Mouse (Mus musculus) liver, embryonic 14.5 days (tissue): ENCODE measurements around the gene Gm13288. TPM values are rescaled to one million over a fixed set of nuclear protein-coding genes. Genes with fewer than 3 reads are reported as not detected.
"Not testable (repeated sequence)": the region's sequence is repeated elsewhere in the genome, so short reads cannot be mapped to it uniquely, and the experiment has no call there.

Experiments used
- ATAC-seq: fragments of 200-750 bp; cut with Nextera tagmentation; 2 replicates; pipeline ENCODE4 v1.8.0; 2017; ENCODE audit warnings: moderate number of reproducible peaks, mild to moderate bottlenecking, moderate library complexity; ENCODE audit not compliant: insufficient read depth
- DNase-seq, 3 experiments: peaks; one replicate each; pipeline ENCODE4 v3.0.0-alpha.2; 2012 to 2013; ENCODE audit warnings: low read depth in 3 of 3, low spot score in 3 of 3
- H3K27ac ChIP-seq: fragments of 300-500 bp; sonication (generic); 2 replicates; pipeline ENCODE4 v1.5.1; 2014; ENCODE audit warnings: moderate library complexity, mild to moderate bottlenecking, control low read depth, inconsistent platforms
- H3K27me3 ChIP-seq: fragments of 300-500 bp; sonication (generic); 2 replicates; pipeline ENCODE4 v1.6.1; 2014; ENCODE audit warnings: mild to moderate bottlenecking, low read length, moderate library complexity; ENCODE audit not compliant: control insufficient read depth, insufficient read depth
- H3K36me3 ChIP-seq: fragments of 300-500 bp; sonication (generic); replicated peaks from 2 replicates; pipeline ENCODE4 v1.6.1; 2014; ENCODE audit warnings: low read depth; ENCODE audit not compliant: control insufficient read depth, insufficient read depth
- H3K4me1 ChIP-seq, 2 experiments: fragments of 200-500 bp in 1 of 2; fragments of 300-500 bp in 1 of 2; sonication (generic) in 1 of 2; replicated peaks; 2 replicates each; pipeline ENCODE4 v1.6.1; 2012 to 2014; ENCODE audit warnings: antibody characterized with exemption in 1 of 2, inconsistent platforms in 1 of 2, low read length in 1 of 2; ENCODE audit not compliant: control insufficient read depth in 2 of 2, insufficient read depth in 2 of 2
- H3K4me2 ChIP-seq: fragments of 300-500 bp; sonication (generic); 2 replicates; pipeline ENCODE4 v1.6.1; 2014; ENCODE audit warnings: low read depth, mild to moderate bottlenecking, control low read depth, moderate library complexity
- H3K4me3 ChIP-seq, 2 experiments: fragments of 200-500 bp in 1 of 2; fragments of 300-500 bp in 1 of 2; sonication (generic) in 1 of 2; 2 replicates each; pipeline ENCODE4 v1.5.1; 2012 to 2014; ENCODE audit warnings: low read depth in 2 of 2, low read length in 2 of 2, mild to moderate bottlenecking in 2 of 2, control low read depth in 1 of 2, inconsistent platforms in 1 of 2, moderate library complexity in 1 of 2; ENCODE audit not compliant: insufficient read depth in 1 of 2
- H3K9ac ChIP-seq: fragments of 300-500 bp; sonication (generic); replicated peaks from 2 replicates; pipeline ENCODE4 v1.6.1; 2014; ENCODE audit warnings: mild to moderate bottlenecking, control low read depth, moderate library complexity
- H3K9me3 ChIP-seq: fragments of 300-500 bp; sonication (generic); 2 replicates; pipeline ENCODE4 v1.6.1; 2016; ENCODE audit warnings: low read length, mixed read lengths; ENCODE audit not compliant: control insufficient read depth
- CTCF ChIP-seq: IDR thresholded peaks from 2 replicates; pipeline ENCODE4 v1.5.1; 2016; ENCODE audit warnings: antibody characterized with exemption, low read depth, control low read depth
- WGBS: fragments of 180-500 bp; shearing (Covaris S2); extraction: QIAGEN DNeasy Blood & Tissue Kit; methylation state at CpG from one replicate; pipeline ENCODE4 v1.1.7; 2014; ENCODE audit not compliant: insufficient replicate concordance; 5-methylcytosine and 5-hydroxymethylcytosine counted together
- polyA plus RNA-seq, 2 experiments: library from polyadenylated mRNA; depleted of rRNA in 1 of 2; stranded (reverse) in 1 of 2; unstranded in 1 of 2; fragments of >200 nt; fragmentation: Nextera tagmentation in 1 of 2; extraction: Ambion mirVana in 1 of 2; gene quantifications; 2 replicates each; pipeline versions ENCODE4 v1.2.1 to v1.2.3; 2012 to 2014

Gene Gm13288
- polyA plus RNA-seq, 2 experiments = not detected

DNA sequence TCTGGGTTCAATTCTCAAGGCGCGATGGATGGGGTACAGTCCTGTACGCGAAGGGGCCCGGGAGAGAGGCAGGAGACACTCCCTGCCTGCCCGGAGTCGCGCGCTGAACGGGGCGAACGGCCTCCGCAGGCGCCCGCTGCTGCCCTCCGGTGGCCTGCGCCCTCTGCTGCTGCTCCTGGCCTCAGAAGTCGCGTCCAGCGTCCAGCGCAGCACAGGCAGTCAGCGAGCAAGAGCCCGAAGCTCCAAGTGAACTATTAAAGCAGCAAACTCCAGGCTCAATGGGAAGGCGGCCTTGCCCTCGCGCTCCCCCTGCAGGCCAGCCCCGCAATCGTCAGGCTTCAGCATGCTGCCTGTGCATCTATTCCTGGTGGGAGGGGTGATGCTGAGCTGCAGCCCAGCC, 44.9 kb upstream of the Gm13288 start:
- not testable (repeated sequence) for H3K36me3 ChIP-seq, H3K27me3 ChIP-seq, ATAC-seq, H3K9ac ChIP-seq, H3K9me3 ChIP-seq, H3K27ac ChIP-seq, H3K4me1 ChIP-seq
- Histone ChIP-seq H3K4me3 (peak overlapping the region; percentile 6 to 43; a peak in 3 of 4 replicates), H3K4me2 (peak overlapping the region; percentile 42)
- WGBS = under 1% methylated on average over 24 of the region's 28 CpGs
- TF ChIP-seq CTCF = peak; percentile 75
- DNase-seq = peak in 1 of 3 experiments; percentile 67

DNA sequence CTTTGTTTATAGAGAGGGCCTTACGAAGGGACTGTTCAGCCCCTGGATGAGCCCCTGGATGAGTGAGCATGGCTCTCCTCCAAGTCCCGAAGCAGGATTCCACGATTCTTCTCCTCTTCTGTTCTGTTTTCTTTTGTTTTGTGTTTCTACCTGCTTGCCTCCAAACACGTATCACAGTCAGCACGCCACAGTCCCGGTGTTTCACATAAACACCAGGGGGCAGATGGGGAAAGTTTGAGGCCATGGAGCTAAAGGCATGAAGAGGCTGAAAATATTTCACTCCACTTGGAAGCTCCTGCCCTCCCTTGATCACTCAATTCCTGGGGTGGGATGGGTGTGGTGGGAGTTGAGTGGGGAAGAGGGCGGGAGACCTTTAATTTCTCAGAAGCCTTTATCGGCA, 43.6 kb upstream of the Gm13288 start:
- H3K36me3 ChIP-seq, H3K27me3 ChIP-seq, ATAC-seq, H3K27ac ChIP-seq, H3K9ac ChIP-seq, H3K4me1 ChIP-seq, H3K4me2 ChIP-seq, H3K4me3 ChIP-seq, DNase-seq, H3K9me3 ChIP-seq: not testable (repeated sequence)
- 58% methylated on average over 6 of the region's 8 CpGs for WGBS

DNA sequence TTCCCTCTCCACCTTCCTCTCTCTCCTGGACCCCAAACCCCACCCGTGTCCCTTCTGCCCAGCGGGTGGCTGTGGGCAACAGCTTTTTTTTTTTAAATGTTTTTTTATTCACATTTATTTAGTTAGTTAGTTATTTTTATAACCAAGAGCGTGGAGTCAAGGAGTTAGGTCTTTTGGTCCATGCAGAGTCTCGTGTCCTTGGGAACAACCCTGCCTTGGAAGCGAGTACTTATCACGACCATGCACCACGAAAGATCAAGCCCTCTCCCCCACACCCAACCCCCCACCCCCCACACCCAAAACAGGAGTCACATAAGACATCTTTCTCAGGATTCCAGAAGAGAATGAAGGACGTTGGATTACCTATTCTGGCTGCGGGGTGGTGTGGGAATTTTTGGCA, 43.0 kb upstream of the Gm13288 start:
- ATAC-seq, H3K9me3 ChIP-seq, DNase-seq, H3K4me2 ChIP-seq, H3K9ac ChIP-seq, H3K36me3 ChIP-seq, H3K4me1 ChIP-seq, H3K27ac ChIP-seq, H3K4me3 ChIP-seq, H3K27me3 ChIP-seq: not testable (repeated sequence)
- WGBS = 41% methylated on average over 9 of the region's 9 CpGs

DNA sequence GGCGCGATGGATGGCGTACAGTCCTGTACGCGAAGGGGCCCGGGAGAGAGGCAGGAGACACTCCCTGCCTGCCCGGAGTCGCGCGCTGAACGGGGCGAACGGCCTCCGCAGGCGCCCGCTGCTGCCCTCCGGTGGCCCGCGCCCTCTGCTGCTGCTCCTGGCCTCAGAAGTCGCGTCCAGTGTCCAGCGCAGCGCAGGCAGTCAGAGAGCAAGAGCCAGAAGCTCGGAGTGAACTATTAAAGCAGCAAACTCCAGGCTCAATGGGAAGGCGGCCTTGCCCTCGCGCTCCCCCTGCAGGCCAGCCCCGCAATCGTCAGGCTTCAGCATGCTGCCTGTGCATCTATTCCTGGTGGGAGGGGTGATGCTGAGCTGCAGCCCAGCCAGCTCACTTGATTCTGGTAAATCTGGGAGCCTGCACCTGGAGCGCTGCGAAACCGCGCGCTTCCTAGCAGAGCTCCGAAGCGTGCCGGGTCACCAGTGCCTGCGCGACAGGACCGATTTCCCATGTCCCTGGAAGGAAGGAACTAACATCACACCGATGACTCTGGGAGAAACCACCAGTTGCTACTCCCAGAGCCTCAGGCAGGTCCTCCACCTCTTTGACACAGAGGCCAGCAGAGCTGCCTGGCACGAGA, 41.8 kb upstream of the Gm13288 start:
- DNase-seq = peak in 1 of 3 experiments; percentile 52
- H3K36me3 ChIP-seq, H3K27ac ChIP-seq, H3K4me1 ChIP-seq, H3K27me3 ChIP-seq, H3K9ac ChIP-seq, ATAC-seq, H3K9me3 ChIP-seq: not testable (repeated sequence)
- 5% methylated on average over 23 of the region's 42 CpGs for WGBS
- H3K4me3 ChIP-seq = peak overlapping the region; percentile 39 to 48
- peak overlapping the region; percentile 63 for H3K4me2 ChIP-seq
- TF ChIP-seq CTCF = peak; percentile 73

DNA sequence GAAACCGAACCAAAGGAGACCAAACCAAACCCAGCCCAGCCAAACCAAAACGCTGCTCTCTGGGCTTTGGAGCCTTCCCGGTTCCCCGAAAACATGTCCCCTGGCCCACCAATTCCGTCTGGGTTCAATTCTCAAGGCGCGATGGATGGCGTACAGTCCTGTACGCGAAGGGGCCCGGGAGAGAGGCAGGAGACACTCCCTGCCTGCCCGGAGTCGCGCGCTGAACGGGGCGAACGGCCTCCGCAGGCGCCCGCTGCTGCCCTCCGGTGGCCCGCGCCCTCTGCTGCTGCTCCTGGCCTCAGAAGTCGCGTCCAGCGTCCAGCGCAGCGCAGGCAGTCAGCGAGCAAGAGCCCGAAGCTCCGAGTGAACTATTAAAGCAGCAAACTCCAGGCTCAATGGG, 31.8 kb upstream of the Gm13288 start, which contains the start of gene Gm13290:
TSS of gene Gm13290 (plus strand) at position 301 of the 400 bp plus-strand sequence.
- not testable (repeated sequence) for H3K36me3 ChIP-seq, H3K27me3 ChIP-seq, DNase-seq, H3K27ac ChIP-seq, H3K9ac ChIP-seq, H3K4me2 ChIP-seq, H3K4me3 ChIP-seq, ATAC-seq, H3K4me1 ChIP-seq, H3K9me3 ChIP-seq
- WGBS = no CpG with 5 or more reads among the region's 32 CpGs

DNA sequence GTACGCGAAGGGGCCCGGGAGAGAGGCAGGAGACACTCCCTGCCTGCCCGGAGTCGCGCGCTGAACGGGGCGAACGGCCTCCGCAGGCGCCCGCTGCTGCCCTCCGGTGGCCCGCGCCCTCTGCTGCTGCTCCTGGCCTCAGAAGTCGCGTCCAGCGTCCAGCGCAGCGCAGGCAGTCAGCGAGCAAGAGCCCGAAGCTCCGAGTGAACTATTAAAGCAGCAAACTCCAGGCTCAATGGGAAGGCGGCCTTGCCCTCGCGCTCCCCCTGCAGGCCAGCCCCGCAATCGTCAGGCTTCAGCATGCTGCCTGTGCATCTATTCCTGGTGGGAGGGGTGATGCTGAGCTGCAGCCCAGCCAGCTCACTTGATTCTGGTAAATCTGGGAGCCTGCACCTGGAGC, 28.7 kb upstream of the Gm13288 start, which contains the start of gene Gm13289:
TSS of gene Gm13289 (plus strand) at position 301 of the 400 bp plus-strand sequence.
- not testable (repeated sequence) for H3K9ac ChIP-seq, H3K36me3 ChIP-seq, H3K4me1 ChIP-seq, ATAC-seq, H3K4me2 ChIP-seq, DNase-seq, H3K4me3 ChIP-seq, H3K27ac ChIP-seq, H3K27me3 ChIP-seq, H3K9me3 ChIP-seq
- no CpG with 5 or more reads among the region's 29 CpGs for WGBS

DNA sequence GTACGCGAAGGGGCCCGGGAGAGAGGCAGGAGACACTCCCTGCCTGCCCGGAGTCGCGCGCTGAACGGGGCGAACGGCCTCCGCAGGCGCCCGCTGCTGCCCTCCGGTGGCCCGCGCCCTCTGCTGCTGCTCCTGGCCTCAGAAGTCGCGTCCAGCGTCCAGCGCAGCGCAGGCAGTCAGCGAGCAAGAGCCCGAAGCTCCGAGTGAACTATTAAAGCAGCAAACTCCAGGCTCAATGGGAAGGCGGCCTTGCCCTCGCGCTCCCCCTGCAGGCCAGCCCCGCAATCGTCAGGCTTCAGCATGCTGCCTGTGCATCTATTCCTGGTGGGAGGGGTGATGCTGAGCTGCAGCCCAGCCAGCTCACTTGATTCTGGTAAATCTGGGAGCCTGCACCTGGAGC, 25.8 kb upstream of the Gm13288 start, which contains the start of gene Gm13272:
TSS of gene Gm13272 (plus strand) at position 301 of the 400 bp plus-strand sequence.
- ATAC-seq, DNase-seq, H3K4me2 ChIP-seq, H3K36me3 ChIP-seq, H3K9me3 ChIP-seq, H3K4me3 ChIP-seq, H3K9ac ChIP-seq, H3K27me3 ChIP-seq, H3K27ac ChIP-seq, H3K4me1 ChIP-seq: not testable (repeated sequence)
- WGBS = no CpG with 5 or more reads among the region's 29 CpGs

DNA sequence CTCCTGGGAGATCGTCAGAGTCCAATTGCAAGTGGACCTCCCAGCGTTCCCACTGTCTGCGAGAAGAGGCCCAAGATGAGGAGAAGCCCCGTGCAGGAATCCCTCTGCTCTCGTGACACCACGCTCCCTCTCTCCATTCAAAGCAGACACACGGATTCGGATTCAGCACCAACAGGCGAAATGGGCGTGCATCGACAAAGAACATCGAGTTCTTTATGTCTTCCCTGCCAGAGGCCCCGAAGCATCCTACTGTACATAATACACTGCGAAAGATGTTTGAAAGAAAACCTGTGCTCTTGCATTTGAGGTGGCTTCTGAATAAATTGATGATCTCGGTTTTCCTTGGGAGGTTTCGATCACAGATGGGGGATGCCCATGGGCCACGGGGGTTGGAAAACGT, 25.0 kb upstream of the Gm13288 start:
- not testable (repeated sequence) for H3K4me1 ChIP-seq, H3K9ac ChIP-seq, ATAC-seq, H3K27ac ChIP-seq, H3K27me3 ChIP-seq, H3K4me3 ChIP-seq, H3K9me3 ChIP-seq, H3K4me2 ChIP-seq, H3K36me3 ChIP-seq, DNase-seq
- 33% methylated on average over 15 of the region's 18 CpGs for WGBS
